Mouse (Mus musculus) heart, postnatal 0 days (tissue): ENCODE measurements around the gene Mphosph9. TPM values are rescaled to one million over a fixed set of nuclear protein-coding genes. Genes with fewer than 3 reads are reported as not detected.
A peak's percentile ranks its signal among the peaks of the same experiment; 100 is the strongest.

Source experiments
- ATAC-seq: fragments of 200-750 bp; cut with Nextera tagmentation; 2 replicates; pipeline ENCODE4 v1.8.0; 2017; ENCODE audit warnings: low read depth, moderate number of reproducible peaks, moderate library complexity; ENCODE audit not compliant: insufficient read depth
- DNase-seq: peaks from one replicate; pipeline ENCODE4 v3.0.0-alpha.2; 2016; ENCODE audit warnings: low spot score
- H3K27ac ChIP-seq: fragments of 300-500 bp; sonication (generic); 2 replicates; pipeline ENCODE4 v1.5.1; 2014; ENCODE audit warnings: low read depth, mild to moderate bottlenecking
- H3K27me3 ChIP-seq: fragments of 300-500 bp; sonication (generic); 2 replicates; pipeline ENCODE4 v1.6.1; 2014; ENCODE audit warnings: low read length, mixed read lengths; ENCODE audit not compliant: control insufficient read depth, insufficient read depth
- H3K36me3 ChIP-seq: fragments of 300-500 bp; sonication (generic); replicated peaks from 2 replicates; pipeline ENCODE4 v1.6.1; 2014; ENCODE audit warnings: low read length, mixed read lengths; ENCODE audit not compliant: control insufficient read depth, insufficient read depth
- H3K4me1 ChIP-seq: fragments of 300-500 bp; sonication (generic); 2 replicates; pipeline ENCODE4 v1.6.1; 2014; ENCODE audit warnings: antibody characterized with exemption; ENCODE audit not compliant: control insufficient read depth, insufficient read depth
- H3K4me2 ChIP-seq: fragments of 300-500 bp; sonication (generic); 2 replicates; pipeline ENCODE4 v1.6.1; 2014; ENCODE audit warnings: low read depth, mild to moderate bottlenecking, low read length, moderate library complexity
- H3K4me3 ChIP-seq: fragments of 300-500 bp; sonication (generic); 2 replicates; pipeline ENCODE4 v1.5.1; 2014; ENCODE audit warnings: low read depth, low read length
- H3K9ac ChIP-seq: fragments of 300-500 bp; sonication (generic); replicated peaks from 2 replicates; pipeline ENCODE4 v1.6.1; 2014; ENCODE audit warnings: low read depth, low read length, mixed read lengths
- H3K9me3 ChIP-seq: fragments of 300-500 bp; sonication (generic); replicated peaks from 2 replicates; pipeline ENCODE4 v1.6.1; 2016; ENCODE audit warnings: low read length; ENCODE audit not compliant: control insufficient read depth
- CTCF ChIP-seq: IDR thresholded peaks from 2 replicates; pipeline ENCODE4 v1.5.1; 2016; ENCODE audit warnings: antibody characterized with exemption, control low read depth, low read depth
- EP300 ChIP-seq: IDR thresholded peaks from 2 replicates; pipeline ENCODE4 v1.6.1; 2016; ENCODE audit warnings: antibody characterized with exemption, low read depth
- WGBS: fragments of 180-500 bp; shearing (Covaris S2); extraction: QIAGEN DNeasy Blood & Tissue Kit; methylation state at CpG from one replicate; pipeline ENCODE4 v1.1.7; 2014; 5-methylcytosine and 5-hydroxymethylcytosine counted together
- polyA plus RNA-seq: library from polyadenylated mRNA; unstranded; fragments of >200 nt; fragmentation: Nextera tagmentation; extraction: Ambion mirVana; gene quantifications from 2 replicates; pipeline ENCODE4 v1.2.1, GENCODE M21; 2015
- total RNA-seq: library from RNA; depleted of rRNA; stranded (reverse); fragments of >200 nt; gene quantifications from 2 replicates; pipeline ENCODE4 v1.2.3, GENCODE M21; 2014; ENCODE audit warnings: low replicate concordance; rRNA removed

Mphosph9 gene
- total RNA-seq = 10.5 and 12.2 TPM in 2 replicates
- polyA plus RNA-seq = 4.4 and 5.3 TPM in 2 replicates

- DNase-seq = peak; percentile 99
- Histone ChIP-seq H3K9ac (peak within 1 kb of the TSS; percentile 70), H3K36me3 (peaks cover 6% of the 10 kb centered on the region; the same call in 1 of the 2 replicates), H3K27ac (peak within 1 kb of the TSS; percentile 97), H3K4me1 (peaks cover 13% of the 10 kb centered on the region), H3K4me2 (peak within 1 kb of the TSS; percentile 81), H3K4me3 (peak within 1 kb of the TSS; percentile 82), H3K9me3 (no peaks in the 10 kb centered on the region), H3K27me3 (no peaks in the 10 kb centered on the region)
- TF ChIP-seq EP300 (peak; percentile 44; the same call in 1 of the 2 replicates), CTCF (no peak)
- peak; percentile 97 for ATAC-seq
- under 1% methylated on average over 71 of the region's 72 CpGs for WGBS
These were observed at the start of gene Mphosph9, which contains the start of gene 2810006K23Rik for GRCm38 (mm10) chr5:124327510-124328364. Gene Mphosph9, minus strand, starts transcription at chr5:124327972. Gene 2810006K23Rik, plus strand, starts transcription at chr5:124328089.

GRCm38 (mm10) chr5:124377149-124377548, 49.4 kb upstream of the Mphosph9 start:
- H3K9me3 ChIP-seq = no peaks in the 10 kb centered on the region
- no peaks in the 10 kb centered on the region for H3K4me1 ChIP-seq
- peaks cover 94% of the 10 kb centered on the region for H3K36me3 ChIP-seq
- no peak for ATAC-seq
- H3K27ac ChIP-seq = no peak overlapping the region
- no peak overlapping the region for H3K4me3 ChIP-seq
- no peaks in the 10 kb centered on the region for H3K27me3 ChIP-seq
- no peak for DNase-seq
- no peak overlapping the region for H3K4me2 ChIP-seq
- H3K9ac ChIP-seq = no peak overlapping the region
- no peak for TF ChIP-seq EP300
- no peak for TF ChIP-seq CTCF
- WGBS = 84% methylated on average over 4 of the region's 4 CpGs

GRCm38 (mm10) chr5:124376401-124376800, 48.6 kb upstream of the Mphosph9 start:
- no peak for DNase-seq
- no peak for TF ChIP-seq CTCF
- TF ChIP-seq EP300 = no peak
- no peaks in the 10 kb centered on the region for H3K4me1 ChIP-seq
- peaks cover 94% of the 10 kb centered on the region for H3K36me3 ChIP-seq
- H3K9ac ChIP-seq = no peak overlapping the region
- no peaks in the 10 kb centered on the region for H3K27me3 ChIP-seq
- ATAC-seq = no peak
- 90% methylated on average over 1 of the region's 1 CpGs for WGBS
- H3K4me2 ChIP-seq = no peak overlapping the region
- no peak overlapping the region for H3K27ac ChIP-seq
- H3K4me3 ChIP-seq = no peak overlapping the region
- H3K9me3 ChIP-seq = no peaks in the 10 kb centered on the region

GRCm38 (mm10) chr5:124374298-124374697, 46.5 kb upstream of the Mphosph9 start:
- TF ChIP-seq CTCF = no peak
- no peak for TF ChIP-seq EP300
- Histone ChIP-seq H3K9me3 (no peaks in the 10 kb centered on the region), H3K27ac (no peak overlapping the region), H3K9ac (no peak overlapping the region), H3K4me1 (no peaks in the 10 kb centered on the region), H3K36me3 (peaks cover 94% of the 10 kb centered on the region), H3K4me2 (no peak overlapping the region), H3K4me3 (no peak overlapping the region), H3K27me3 (no peaks in the 10 kb centered on the region)
- DNase-seq (no peak), ATAC-seq (no peak)
- 96% methylated on average over 7 of the region's 7 CpGs for WGBS

- TF ChIP-seq CTCF = no peak
- no peak for TF ChIP-seq EP300
These were observed 38.9 kb upstream of the Mphosph9 start for GRCm38 (mm10) chr5:124366721-124367120.

More at GRCm38 (mm10) chr5:124366721-124367120, 38.9 kb upstream of the Mphosph9 start:
- 61% methylated on average over 3 of the region's 3 CpGs for WGBS
- Histone ChIP-seq H3K4me2 (no peak overlapping the region), H3K4me3 (no peak overlapping the region), H3K9ac (no peak overlapping the region), H3K4me1 (no peaks in the 10 kb centered on the region), H3K27me3 (no peaks in the 10 kb centered on the region), H3K27ac (no peak overlapping the region), H3K9me3 (no peaks in the 10 kb centered on the region), H3K36me3 (peaks cover 40% of the 10 kb centered on the region)
- DNase-seq (no peak), ATAC-seq (no peak)
